Comparison of ENCODE assay signal across 9 mouse cellular contexts in genomic region chr10:111566873-111567381, GRCm38 (mm10).
DNase-seq lines count a peak whose midpoint lies in the region; ATAC-seq and TF ChIP-seq lines count a peak whose summit lies in the region.
"Had no signal": no experiment of that assay in that cellular context is flagged by ENCODE, and none has a peak within 500 bp of the region (broad histone marks: within the 10 kb centered on the region; RNA-seq: fewer than 3 reads in every experiment).

No protein-coding gene starts in this region.

- no peaks in the 10 kb centered on the region for H3K27me3 ChIP-seq in hindbrain, embryonic 10.5 days (ENCODE audit: insufficient read depth, poor library complexity, severe bottlenecking)
- H3K27me3 ChIP-seq in hindbrain, embryonic 11.5 days (ENCODE audit: control insufficient read depth, insufficient read depth, low read length): no peaks in the 10 kb centered on the region
- no peaks in the 10 kb centered on the region for H3K27me3 ChIP-seq in hindbrain, postnatal 0 days (ENCODE audit: insufficient read depth, low read length)
- no peaks in the 10 kb centered on the region for H3K27me3 ChIP-seq in stomach, embryonic 16.5 days (ENCODE audit: control insufficient read depth, insufficient read depth, low read length)
- H3K27me3 ChIP-seq: neural tube, embryonic 12.5 days had no signal

- H3K4me3 ChIP-seq in hindbrain, embryonic 10.5 days: no peak overlapping the region
- no peak overlapping the region for H3K4me3 ChIP-seq in hindbrain, embryonic 11.5 days (ENCODE audit: low read depth, low read length)
- no peak overlapping the region for H3K4me3 ChIP-seq in brown adipose tissue, adult 24 weeks (ENCODE audit: insufficient read depth, low read depth, low read length)
- H3K4me3 ChIP-seq in hindbrain, postnatal 0 days (ENCODE audit: low read length): no peak overlapping the region
- H3K4me3 ChIP-seq in stomach, embryonic 16.5 days (replicated peaks; ENCODE audit: low read length): no peak overlapping the region
- H3K4me3 ChIP-seq: neural tube, embryonic 12.5 days had no signal

- no peak for TF ChIP-seq CTCF in hindbrain, postnatal 0 days (IDR thresholded peaks at IDR 0.05; ENCODE audit: low read depth)

- H3K9ac ChIP-seq in hindbrain, embryonic 11.5 days (ENCODE audit: low read depth, low read length): no peak overlapping the region
- no peak overlapping the region for H3K9ac ChIP-seq in hindbrain, postnatal 0 days (replicated peaks; ENCODE audit: low read length)
- no peak overlapping the region for H3K9ac ChIP-seq in stomach, embryonic 16.5 days (ENCODE audit: low read length)
- H3K9ac ChIP-seq: neural tube, embryonic 12.5 days had no signal

- H3K27ac ChIP-seq in hindbrain, embryonic 10.5 days: peak overlapping the region; percentile 35; the same call in 1 of the 2 replicates
- H3K27ac ChIP-seq in hindbrain, embryonic 11.5 days (ENCODE audit: low read depth, low read length): no peak overlapping the region
- peak overlapping the region; percentile 65 for H3K27ac ChIP-seq in brown adipose tissue, adult 24 weeks (replicated peaks; ENCODE audit: low read depth, low read length)
- H3K27ac ChIP-seq in hindbrain, postnatal 0 days: peak overlapping the region; percentile 64; the same call in 1 of the 2 replicates
- peak overlapping the region; percentile 53; the same call in 1 of the 2 replicates for H3K27ac ChIP-seq in stomach, embryonic 16.5 days (ENCODE audit: low read length)
- H3K27ac ChIP-seq: neural tube, embryonic 12.5 days had no signal

- no peak for DNase-seq in hindbrain, embryonic 10.5 days (ENCODE audit: low spot score)
- DNase-seq in hindbrain, embryonic 11.5 days (ENCODE audit: low spot score): no peak
- peak; percentile 60 to 85 for DNase-seq in frontal cortex, adult 2 months (ENCODE audit: extremely low spot score in 1 of 2, low spot score in 1 of 2)
- DNase-seq in hindbrain, postnatal 0 days (ENCODE audit: low spot score): peak; percentile 84
- DNase-seq in left cerebral cortex, postnatal 4 days: peak; percentile 71
- no peak for DNase-seq in embryo, embryonic 10.5 days (ENCODE audit: low spot score)

- no peaks in the 10 kb centered on the region for H3K36me3 ChIP-seq in hindbrain, embryonic 10.5 days
- H3K36me3 ChIP-seq in hindbrain, embryonic 11.5 days (ENCODE audit: control insufficient read depth, insufficient read depth, low read length): no peaks in the 10 kb centered on the region
- no peaks in the 10 kb centered on the region for H3K36me3 ChIP-seq in hindbrain, postnatal 0 days (ENCODE audit: insufficient read depth, low read length)
- no peaks in the 10 kb centered on the region for H3K36me3 ChIP-seq in stomach, embryonic 16.5 days (ENCODE audit: control insufficient read depth, insufficient read depth, low read length)
- H3K36me3 ChIP-seq: neural tube, embryonic 12.5 days had no signal

- no peak overlapping the region for H3K4me2 ChIP-seq in hindbrain, embryonic 11.5 days (replicated peaks; ENCODE audit: low read depth, low read length)
- no peak overlapping the region for H3K4me2 ChIP-seq in hindbrain, postnatal 0 days (ENCODE audit: low read depth, low read length)
- no peak overlapping the region for H3K4me2 ChIP-seq in stomach, embryonic 16.5 days (ENCODE audit: low read depth, low read length)
- H3K4me2 ChIP-seq: neural tube, embryonic 12.5 days had no signal

- no peaks in the 10 kb centered on the region for H3K9me3 ChIP-seq in hindbrain, embryonic 10.5 days
- H3K9me3 ChIP-seq in hindbrain, embryonic 11.5 days (ENCODE audit: control insufficient read depth, low read length): no peaks in the 10 kb centered on the region
- H3K9me3 ChIP-seq in hindbrain, postnatal 0 days (ENCODE audit: low read length): no peaks in the 10 kb centered on the region
- H3K9me3 ChIP-seq in stomach, embryonic 16.5 days (replicated peaks; ENCODE audit: control insufficient read depth, low read length): no peaks in the 10 kb centered on the region
- H3K9me3 ChIP-seq: neural tube, embryonic 12.5 days had no signal

- intact Hi-C loops in left cerebral cortex, postnatal 4 days (cut with DNase I): no loop called here

- WGBS in hindbrain, embryonic 10.5 days: 64% methylated on average over 12 of the region's 12 CpGs
- WGBS in hindbrain, embryonic 11.5 days: 73% methylated on average over 12 of the region's 12 CpGs
- 18% methylated on average over 12 of the region's 12 CpGs for WGBS in hindbrain, postnatal 0 days
- 66% methylated on average over 12 of the region's 12 CpGs for WGBS in stomach, embryonic 16.5 days

- peaks cover 18% of the 10 kb centered on the region; the same call in 1 of the 2 replicates for H3K4me1 ChIP-seq in hindbrain, embryonic 10.5 days (replicated peaks)
- H3K4me1 ChIP-seq in hindbrain, embryonic 11.5 days (replicated peaks; ENCODE audit: control insufficient read depth, insufficient read depth, low read length): no peaks in the 10 kb centered on the region
- peaks cover 4% of the 10 kb centered on the region; the same call in 1 of the 2 replicates for H3K4me1 ChIP-seq in brown adipose tissue, adult 24 weeks (ENCODE audit: control insufficient read depth, insufficient read depth, insufficient read length, low read length)
- no peaks in the 10 kb centered on the region for H3K4me1 ChIP-seq in hindbrain, postnatal 0 days (ENCODE audit: insufficient read depth, low read length)
- H3K4me1 ChIP-seq in stomach, embryonic 16.5 days (ENCODE audit: control insufficient read depth, insufficient read depth, low read length): peaks cover 8% of the 10 kb centered on the region
- H3K4me1 ChIP-seq: neural tube, embryonic 12.5 days had no signal

- ATAC-seq in hindbrain, embryonic 11.5 days (ENCODE audit: low FRiP score): no peak
- ATAC-seq in hindbrain, postnatal 0 days: peak; percentile 87
- ATAC-seq in stomach, embryonic 16.5 days (ENCODE audit: insufficient read depth, low FRiP score): peak; percentile 51; the same call in 1 of the 2 replicates

Comparison
In these comparisons a context has a peak if more than half of its experiments do, and no peak if none do; other contexts are left out.
1. DNase-seq: peak in frontal cortex, adult 2 months (2 of 2), hindbrain, postnatal 0 days (single experiment) and left cerebral cortex, postnatal 4 days (single experiment); none in hindbrain, embryonic 10.5 days (single experiment), hindbrain, embryonic 11.5 days (single experiment) and embryo, embryonic 10.5 days (single experiment).